Mouse (Mus musculus): ENCODE data around the gene Ppip5k1. TPM values are rescaled to one million over a fixed set of nuclear protein-coding genes. Genes with fewer than 3 reads are reported as not detected.

Ppip5k1 gene
- polyA plus RNA-seq, 1 experiment from 2014 or later, result 11.0 TPM

DNA sequence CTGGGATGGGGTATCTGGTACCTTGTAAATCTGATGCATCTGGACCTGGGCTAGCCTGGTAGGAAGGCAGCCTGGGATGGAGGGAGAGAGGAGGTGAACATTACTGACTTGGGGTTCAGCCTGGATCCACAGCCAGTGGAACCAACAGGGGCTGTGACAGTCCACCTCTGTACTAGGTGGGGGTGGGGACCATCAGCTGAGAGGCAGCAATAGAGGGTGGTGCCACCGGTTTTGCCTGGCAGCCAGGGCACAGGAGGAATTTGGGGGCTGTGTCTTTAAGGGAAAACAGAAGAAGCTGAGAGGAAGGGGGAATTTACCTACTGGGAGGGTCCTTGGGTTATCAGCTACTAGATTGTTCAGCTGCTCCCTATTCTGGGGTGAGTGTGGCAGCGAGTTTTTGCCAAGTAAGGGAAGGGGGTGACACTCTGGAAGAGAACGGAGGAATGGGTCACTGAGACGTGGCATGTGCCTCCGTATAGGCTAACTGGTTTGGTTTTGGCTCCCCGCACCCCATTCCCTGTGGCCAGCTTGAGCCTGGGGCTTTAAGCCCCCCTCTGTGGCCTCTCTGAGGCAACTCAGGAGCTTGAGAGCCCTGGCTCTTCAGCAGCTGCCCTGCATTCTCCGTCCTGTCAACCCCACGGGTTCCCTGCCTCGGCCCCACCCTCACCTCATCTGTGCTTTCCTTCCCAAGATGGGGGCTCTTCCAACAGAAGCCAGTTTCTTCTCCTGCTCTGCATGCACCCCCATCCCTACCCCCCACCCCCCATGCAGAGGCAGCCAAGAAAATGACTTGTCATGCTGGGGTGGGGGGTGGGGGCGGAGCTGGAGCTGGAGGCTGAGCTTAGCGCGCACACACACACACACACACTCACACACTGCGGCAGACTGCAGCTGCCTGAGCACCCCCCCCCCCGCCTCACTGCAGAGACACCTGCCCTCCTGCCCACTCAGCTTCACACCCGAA is 59.3 kb downstream of the Ppip5k1 start:
- 0 out of 2 replicates have a peak, but pooled peaks cover 3% of the 10 kb centered on the region for H3K36me3 ChIP-seq (ENCODE audit: control insufficient read depth, insufficient read depth)
- 5% methylated on average over 14 of the region's 15 CpGs for WGBS
- no peaks in the 10 kb centered on the region for H3K9me3 ChIP-seq (replicated peaks; ENCODE audit: control insufficient read depth, low read length)
- peak overlapping the region; percentile 73 for H3K9ac ChIP-seq (ENCODE audit: low read length)
- peak overlapping the region; percentile 92 for H3K27ac ChIP-seq (ENCODE audit: low read length)
- H3K4me2 ChIP-seq (ENCODE audit: low read depth, low read length), result peak overlapping the region; percentile 74
- H3K4me3 ChIP-seq (ENCODE audit: low read length), result peak overlapping the region; percentile 64
- ATAC-seq (replicated peaks; ENCODE audit: extremely low read depth, insufficient read depth, low FRiP score), result peak; percentile 23; the same call in 1 of the 2 replicates
- H3K27me3 ChIP-seq (ENCODE audit: control insufficient read depth, insufficient read depth, low read length), result peaks cover 12% of the 10 kb centered on the region
- peaks cover 40% of the 10 kb centered on the region for H3K4me1 ChIP-seq (ENCODE audit: control insufficient read depth, insufficient read depth, low read length)

DNA sequence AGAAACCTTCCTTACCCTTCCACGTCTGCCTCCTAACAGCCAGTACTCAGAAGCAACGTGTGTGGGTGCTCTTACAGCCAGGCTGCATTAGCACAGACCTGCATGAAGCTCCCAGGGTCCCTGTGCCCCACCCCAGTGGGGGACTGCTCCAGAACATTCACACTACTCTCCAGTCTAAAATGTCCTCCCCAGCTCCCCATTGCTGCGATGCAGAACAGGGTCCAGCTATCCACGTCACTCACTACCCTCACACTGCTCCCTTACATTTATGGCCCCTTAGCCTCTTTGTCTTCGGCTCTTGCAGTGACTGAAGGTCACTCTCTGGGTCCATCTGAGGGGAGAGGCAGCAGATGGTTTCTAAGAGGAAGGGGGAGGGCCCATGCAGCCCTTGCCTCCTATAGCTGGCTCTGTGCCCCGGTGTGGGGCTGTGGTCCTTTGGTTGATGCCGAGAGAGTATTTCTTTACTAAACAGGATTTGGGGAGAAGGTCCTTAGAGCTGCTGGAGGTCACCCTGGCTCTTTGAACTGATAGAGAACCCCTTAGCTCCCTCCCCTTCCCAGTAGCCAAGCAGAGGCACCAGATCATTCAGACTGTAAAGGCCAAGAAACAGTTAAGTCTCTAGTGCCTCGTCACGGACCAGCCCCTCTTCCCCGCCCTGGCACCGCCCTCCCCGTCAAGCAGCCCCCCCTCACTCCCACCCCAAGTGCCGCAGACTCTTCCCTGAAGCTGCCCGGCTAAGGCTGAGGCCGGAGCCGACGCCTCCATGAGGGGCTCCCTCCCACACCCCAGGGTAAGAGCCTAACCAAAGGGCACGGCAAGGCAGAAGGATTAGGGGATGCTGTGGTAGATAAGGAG is 60.2 kb downstream of the Ppip5k1 start:
- Histone ChIP-seq H3K9me3 (replicated peaks; ENCODE audit: control insufficient read depth, low read length) (no peaks in the 10 kb centered on the region), H3K4me1 (ENCODE audit: control insufficient read depth, insufficient read depth, low read length) (peaks cover 40% of the 10 kb centered on the region), H3K27me3 (ENCODE audit: control insufficient read depth, insufficient read depth, low read length) (peaks cover 20% of the 10 kb centered on the region), H3K36me3 (ENCODE audit: control insufficient read depth, insufficient read depth) (no peaks in the 10 kb centered on the region), H3K27ac (ENCODE audit: low read length) (peak overlapping the region; percentile 92), H3K4me3 (ENCODE audit: low read length) (peak overlapping the region; percentile 64), H3K9ac (ENCODE audit: low read length) (peak overlapping the region; percentile 73), H3K4me2 (ENCODE audit: low read depth, low read length) (peak overlapping the region; percentile 74)
- peak; percentile 49 for ATAC-seq (replicated peaks; ENCODE audit: extremely low read depth, insufficient read depth, low FRiP score)
- 3% methylated on average over 18 of the region's 18 CpGs for WGBS

DNA sequence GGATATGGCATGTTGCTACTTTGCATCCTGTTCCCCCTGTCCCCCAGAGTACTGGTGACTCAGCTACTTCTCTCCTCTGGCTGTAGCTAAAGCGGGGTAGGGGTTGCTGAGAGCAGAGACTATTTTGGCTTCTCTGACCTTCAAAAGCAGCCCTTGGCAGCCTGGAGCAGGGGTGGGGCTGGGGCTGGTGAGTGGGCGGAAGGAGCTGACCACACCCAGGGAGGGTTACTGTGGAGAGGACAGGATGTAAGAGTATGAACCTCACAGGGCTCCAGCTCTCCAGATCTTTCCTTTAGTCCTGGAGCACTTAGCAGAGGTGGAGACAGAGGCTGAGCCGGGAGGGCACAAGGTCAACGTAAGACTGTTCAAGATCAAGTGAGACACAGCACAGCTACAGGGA is 61.0 kb downstream of the Ppip5k1 start:
- H3K9ac ChIP-seq (ENCODE audit: low read length), result peak overlapping the region; percentile 73
- peaks cover 42% of the 10 kb centered on the region for H3K4me1 ChIP-seq (ENCODE audit: control insufficient read depth, insufficient read depth, low read length)
- 5% methylated on average over 4 of the region's 4 CpGs for WGBS
- H3K9me3 ChIP-seq (replicated peaks; ENCODE audit: control insufficient read depth, low read length), result no peaks in the 10 kb centered on the region
- ATAC-seq (replicated peaks; ENCODE audit: extremely low read depth, insufficient read depth, low FRiP score), result peak; percentile 66
- H3K36me3 ChIP-seq (ENCODE audit: control insufficient read depth, insufficient read depth), result no peaks in the 10 kb centered on the region
- peaks cover 20% of the 10 kb centered on the region for H3K27me3 ChIP-seq (ENCODE audit: control insufficient read depth, insufficient read depth, low read length)
- H3K27ac ChIP-seq (ENCODE audit: low read length), result peak overlapping the region; percentile 92
- H3K4me2 ChIP-seq (ENCODE audit: low read depth, low read length), result peak overlapping the region; percentile 74
- H3K4me3 ChIP-seq (ENCODE audit: low read length), result peak overlapping the region; percentile 64

DNA sequence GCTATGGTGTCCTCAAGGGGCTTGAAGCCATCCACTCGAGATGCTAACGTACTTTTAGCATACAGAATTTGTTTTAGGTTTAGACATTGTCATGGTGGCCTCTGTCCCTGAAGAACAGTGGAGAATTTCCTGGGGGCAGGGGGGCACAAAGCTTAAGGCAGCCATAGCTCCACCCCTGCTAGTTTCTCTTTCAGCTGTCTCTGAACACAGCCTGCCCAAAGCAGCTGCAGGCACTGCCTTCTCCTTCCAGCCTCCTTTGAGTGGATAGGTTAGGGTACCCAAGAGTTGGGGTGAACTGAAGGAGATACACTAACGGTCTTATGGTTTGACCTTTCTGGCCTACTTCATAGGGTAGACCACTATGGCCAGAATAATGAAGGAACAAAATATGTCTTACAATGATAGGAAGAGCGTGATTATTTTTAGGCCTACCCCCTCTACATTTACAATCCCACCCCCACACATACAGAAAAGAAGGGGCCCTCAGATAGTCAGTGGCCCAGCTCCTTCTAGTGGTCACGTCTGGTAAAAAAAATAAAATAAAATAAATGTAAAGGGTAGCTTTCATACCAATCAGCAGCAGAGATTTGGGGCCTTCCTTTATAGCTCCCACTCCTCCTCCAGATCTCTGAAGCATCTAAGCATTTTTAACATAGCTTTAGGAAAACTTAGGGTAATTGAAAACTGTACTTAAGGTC is 62.7 kb downstream of the Ppip5k1 start:
- Histone ChIP-seq H3K4me3 (ENCODE audit: low read length) (no peak overlapping the region), H3K9me3 (replicated peaks; ENCODE audit: control insufficient read depth, low read length) (no peaks in the 10 kb centered on the region), H3K36me3 (ENCODE audit: control insufficient read depth, insufficient read depth) (no peaks in the 10 kb centered on the region), H3K9ac (ENCODE audit: low read length) (no peak overlapping the region), H3K27me3 (ENCODE audit: control insufficient read depth, insufficient read depth, low read length) (peaks cover 15% of the 10 kb centered on the region), H3K27ac (ENCODE audit: low read length) (no peak overlapping the region), H3K4me2 (ENCODE audit: low read depth, low read length) (no peak overlapping the region), H3K4me1 (ENCODE audit: control insufficient read depth, insufficient read depth, low read length) (peaks cover 37% of the 10 kb centered on the region)
- no peak for ATAC-seq (replicated peaks; ENCODE audit: extremely low read depth, insufficient read depth, low FRiP score)
- 65% methylated on average over 5 of the region's 5 CpGs for WGBS

DNA sequence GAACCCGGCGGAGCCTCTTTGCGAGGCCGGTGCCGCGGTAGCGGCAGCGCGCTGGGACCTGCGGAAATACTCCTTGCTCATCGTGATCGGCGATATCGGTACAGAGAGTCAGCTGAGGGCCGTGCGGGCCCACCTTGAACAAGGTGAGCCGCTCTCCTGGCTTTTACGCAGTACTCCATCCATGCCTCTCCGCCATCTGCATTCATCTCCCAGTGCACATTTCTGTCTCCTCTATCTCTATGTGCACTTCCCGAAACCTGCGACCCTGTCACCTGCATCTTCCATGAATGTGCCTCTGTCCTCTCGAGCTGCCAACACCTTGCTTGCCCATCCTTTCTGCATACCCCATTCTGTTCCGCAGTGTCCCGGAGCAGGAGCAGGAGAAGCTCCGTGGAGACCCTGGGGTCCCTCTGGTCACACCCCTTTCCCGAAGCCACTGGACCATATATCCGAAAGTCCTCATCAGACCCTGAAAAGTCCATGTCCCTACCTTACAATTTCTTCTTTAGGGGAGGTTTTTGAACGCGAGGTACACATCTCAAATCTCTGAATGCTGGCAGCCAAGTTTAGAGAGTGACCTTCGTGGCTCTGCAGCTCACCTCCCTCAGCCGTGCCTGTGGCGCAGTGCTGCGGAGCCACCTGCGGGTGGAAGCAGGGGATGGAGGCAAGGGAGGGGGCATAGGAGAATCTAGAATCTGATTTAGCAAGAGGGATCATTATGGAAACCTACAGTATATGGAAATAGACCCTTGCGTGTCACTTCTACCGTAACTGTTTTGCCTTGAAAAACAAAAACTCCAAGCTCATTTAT is 65.3 kb downstream of the Ppip5k1 start:
- Histone ChIP-seq H3K9me3 (replicated peaks; ENCODE audit: control insufficient read depth, low read length) (no peaks in the 10 kb centered on the region), H3K9ac (ENCODE audit: low read length) (peak overlapping the region; percentile 67), H3K4me3 (ENCODE audit: low read length) (peak overlapping the region; percentile 74), H3K4me2 (ENCODE audit: low read depth, low read length) (peak overlapping the region; percentile 95), H3K36me3 (ENCODE audit: control insufficient read depth, insufficient read depth) (no peaks in the 10 kb centered on the region), H3K27ac (ENCODE audit: low read length) (no peak overlapping the region), H3K4me1 (ENCODE audit: control insufficient read depth, insufficient read depth, low read length) (peaks cover 15% of the 10 kb centered on the region), H3K27me3 (ENCODE audit: control insufficient read depth, insufficient read depth, low read length) (peaks cover 15% of the 10 kb centered on the region)
- 4% methylated on average over 36 of the region's 36 CpGs for WGBS
- peak; percentile 3; the same call in 1 of the 2 replicates for ATAC-seq (replicated peaks; ENCODE audit: extremely low read depth, insufficient read depth, low FRiP score)

DNA sequence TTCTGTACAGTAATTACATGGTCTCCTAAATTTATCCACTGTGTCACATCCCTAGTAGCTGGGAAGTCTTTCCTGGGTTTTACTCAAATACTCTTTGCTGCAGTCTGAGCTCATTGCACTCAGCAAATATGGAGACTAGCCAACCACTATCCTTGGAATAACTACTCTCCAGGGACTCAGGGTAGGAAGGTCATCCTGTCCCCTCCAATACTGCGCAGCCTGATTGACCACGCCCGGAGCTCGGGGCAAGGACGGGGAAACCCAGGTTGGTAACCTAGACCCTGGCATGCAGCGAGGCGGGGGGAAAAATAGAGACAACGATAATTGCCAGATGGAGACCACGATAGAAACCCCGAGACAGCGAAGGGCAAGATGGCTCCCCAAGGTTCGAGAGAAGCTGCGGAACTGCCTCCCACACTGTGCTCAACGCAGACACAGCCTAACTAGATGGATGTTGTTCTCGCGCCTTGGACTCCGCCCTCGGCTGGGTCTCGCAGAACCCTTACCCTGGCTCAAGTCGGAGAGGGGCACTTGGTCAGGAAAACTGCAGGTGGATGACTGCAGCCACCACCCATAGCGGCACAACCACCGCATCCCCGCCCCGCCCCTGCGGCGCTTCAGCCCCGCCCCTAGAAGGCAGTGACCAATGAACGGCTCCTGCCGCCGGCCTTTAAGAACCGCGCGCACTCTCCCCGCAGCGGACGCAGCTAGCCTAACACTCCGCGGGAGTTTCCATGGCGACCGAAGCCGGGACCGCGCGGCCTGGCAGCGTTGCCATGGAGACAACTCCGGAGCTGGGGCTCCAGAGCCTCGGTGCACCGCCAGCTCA is 66.1 kb downstream of the Ppip5k1 start, which contains the start of gene Map1a:
Map1a (plus strand) TSS at position 700 of the 829 bp plus-strand sequence.
- Histone ChIP-seq H3K27ac (ENCODE audit: low read length) (peak within 1 kb of the TSS; percentile 63), H3K9me3 (replicated peaks; ENCODE audit: control insufficient read depth, low read length) (no peaks in the 10 kb centered on the region), H3K27me3 (ENCODE audit: control insufficient read depth, insufficient read depth, low read length) (peaks cover 15% of the 10 kb centered on the region), H3K4me3 (ENCODE audit: low read length) (peak within 1 kb of the TSS; percentile 74), H3K9ac (ENCODE audit: low read length) (peak within 1 kb of the TSS; percentile 73), H3K4me2 (ENCODE audit: low read depth, low read length) (peak within 1 kb of the TSS; percentile 95), H3K36me3 (ENCODE audit: control insufficient read depth, insufficient read depth) (no peaks in the 10 kb centered on the region), H3K4me1 (ENCODE audit: control insufficient read depth, insufficient read depth, low read length) (peaks cover 8% of the 10 kb centered on the region)
- peak; percentile 91 for ATAC-seq (replicated peaks; ENCODE audit: extremely low read depth, insufficient read depth, low FRiP score)
- 2% methylated on average over 48 of the region's 48 CpGs for WGBS

DNA sequence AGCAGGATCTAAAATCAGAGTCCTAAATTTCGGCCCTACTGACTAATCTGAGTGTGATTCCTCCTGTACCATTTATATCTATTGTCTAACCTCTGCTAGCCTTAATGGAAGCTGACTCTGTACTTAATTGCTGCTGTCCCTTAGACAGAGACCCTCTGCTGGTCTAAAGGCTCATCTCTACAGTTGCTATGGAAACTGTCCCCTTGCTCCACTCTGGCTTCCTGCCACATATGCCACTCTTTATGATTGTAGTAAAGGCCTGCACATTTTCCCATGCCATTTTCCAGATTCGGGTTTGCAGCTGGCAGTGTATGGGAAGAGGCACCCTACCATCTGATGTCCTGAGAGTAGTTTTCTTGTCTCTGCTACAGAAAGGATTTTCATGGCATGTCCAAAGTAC is 67.3 kb downstream of the Ppip5k1 start:
- no peaks in the 10 kb centered on the region for H3K36me3 ChIP-seq (ENCODE audit: control insufficient read depth, insufficient read depth)
- no peak overlapping the region for H3K9ac ChIP-seq (ENCODE audit: low read length)
- peaks cover 2% of the 10 kb centered on the region; the same call in 1 of the 2 replicates for H3K4me1 ChIP-seq (ENCODE audit: control insufficient read depth, insufficient read depth, low read length)
- no peak overlapping the region for H3K27ac ChIP-seq (ENCODE audit: low read length)
- peaks cover 15% of the 10 kb centered on the region for H3K27me3 ChIP-seq (ENCODE audit: control insufficient read depth, insufficient read depth, low read length)
- H3K4me3 ChIP-seq (ENCODE audit: low read length), result no peak overlapping the region
- H3K4me2 ChIP-seq (ENCODE audit: low read depth, low read length), result no peak overlapping the region
- ATAC-seq (replicated peaks; ENCODE audit: extremely low read depth, insufficient read depth, low FRiP score), result no peak
- WGBS, result 73% methylated on average over 2 of the region's 2 CpGs
- H3K9me3 ChIP-seq (replicated peaks; ENCODE audit: control insufficient read depth, low read length), result no peaks in the 10 kb centered on the region
